32 mouse cellular contexts compared by ENCODE assay signal in genomic region chr1:121958942-121959341, GRCm38 (mm10).
"Had no signal": no experiment of that assay in that cellular context is flagged by ENCODE, and none has a peak within 500 bp of the region (broad histone marks: within the 10 kb centered on the region; RNA-seq: fewer than 3 reads in every experiment).

No protein-coding gene starts in this region.

- ATAC-seq: liver, embryonic 12.5 days; liver, postnatal 0 days; lung, postnatal 0 days; midbrain, embryonic 13.5 days; midbrain, embryonic 15.5 days; midbrain, embryonic 16.5 days had no signal

- H3K27me3 ChIP-seq: limb, embryonic 12.5 days; limb, embryonic 13.5 days; limb, embryonic 15.5 days; liver, embryonic 12.5 days; liver, embryonic 13.5 days; liver, embryonic 15.5 days; lung, embryonic 15.5 days; megakaryocyte, embryonic 14.5 days; midbrain, embryonic 12.5 days; midbrain, embryonic 13.5 days; midbrain, embryonic 15.5 days; neural tube, embryonic 12.5 days had no signal

- H3K9ac ChIP-seq: limb, embryonic 12.5 days; limb, embryonic 13.5 days; limb, embryonic 15.5 days; liver, embryonic 12.5 days; liver, embryonic 13.5 days; liver, embryonic 14.5 days; liver, embryonic 15.5 days; liver, postnatal 0 days; lung, embryonic 14.5 days; lung, embryonic 15.5 days; midbrain, embryonic 12.5 days; midbrain, embryonic 13.5 days; midbrain, embryonic 15.5 days; neural tube, embryonic 12.5 days had no signal

- H3K4me1 ChIP-seq: limb, embryonic 10.5 days; limb, embryonic 12.5 days; limb, embryonic 13.5 days; limb, embryonic 15.5 days; liver, embryonic 12.5 days; liver, embryonic 13.5 days; liver, embryonic 15.5 days; lung, embryonic 15.5 days; megakaryocyte, embryonic 14.5 days; midbrain, embryonic 10.5 days; midbrain, embryonic 12.5 days; midbrain, embryonic 13.5 days; midbrain, embryonic 15.5 days; neural tube, embryonic 12.5 days had no signal

- H3K9me3 ChIP-seq: limb, embryonic 10.5 days; limb, embryonic 12.5 days; limb, embryonic 13.5 days; limb, embryonic 15.5 days; liver, embryonic 12.5 days; liver, embryonic 15.5 days; lung, embryonic 15.5 days; midbrain, embryonic 10.5 days; midbrain, embryonic 12.5 days; midbrain, embryonic 13.5 days; midbrain, embryonic 15.5 days; neural tube, embryonic 12.5 days had no signal

- H3K36me3 ChIP-seq: limb, embryonic 10.5 days; limb, embryonic 12.5 days; limb, embryonic 13.5 days; limb, embryonic 15.5 days; liver, embryonic 12.5 days; liver, embryonic 13.5 days; liver, embryonic 15.5 days; lung, embryonic 15.5 days; midbrain, embryonic 10.5 days; midbrain, embryonic 12.5 days; midbrain, embryonic 13.5 days; midbrain, embryonic 15.5 days; neural tube, embryonic 12.5 days had no signal

- H3K4me2 ChIP-seq: limb, embryonic 12.5 days; limb, embryonic 13.5 days; limb, embryonic 15.5 days; liver, embryonic 11.5 days; liver, embryonic 12.5 days; liver, embryonic 13.5 days; liver, embryonic 15.5 days; lung, embryonic 14.5 days; lung, embryonic 15.5 days; midbrain, embryonic 11.5 days; midbrain, embryonic 12.5 days; midbrain, embryonic 13.5 days; midbrain, embryonic 15.5 days; neural tube, embryonic 12.5 days had no signal

- H3K4me3 ChIP-seq: limb, embryonic 10.5 days; limb, embryonic 12.5 days; limb, embryonic 13.5 days; limb, embryonic 15.5 days; liver, embryonic 12.5 days; liver, embryonic 13.5 days; liver, embryonic 15.5 days; lung, embryonic 15.5 days; megakaryocyte, embryonic 14.5 days; midbrain, embryonic 10.5 days; midbrain, embryonic 12.5 days; midbrain, embryonic 13.5 days; midbrain, embryonic 15.5 days; myocyte; neural tube, embryonic 12.5 days had no signal

- H3K27ac ChIP-seq: limb, embryonic 10.5 days; limb, embryonic 12.5 days; limb, embryonic 13.5 days; limb, embryonic 15.5 days; liver, embryonic 12.5 days; liver, embryonic 13.5 days; liver, embryonic 14.5 days; liver, embryonic 15.5 days; lung, embryonic 15.5 days; macrophage; midbrain, embryonic 10.5 days; midbrain, embryonic 12.5 days; midbrain, embryonic 13.5 days; midbrain, embryonic 15.5 days; neural tube, embryonic 12.5 days had no signal

- DNase-seq: left cerebral cortex, postnatal 4 days; liver; liver, embryonic 13.5 days; liver, postnatal 0 days; lung, adult 18-20 months; lung, adult 2 months; lung, embryonic 14.5 days; lung, postnatal 10 days; lung, postnatal 14 days; lung, postnatal 36 days; lung, postnatal 4 days; midbrain, embryonic 14.5 days had no signal
